Mouse (Mus musculus) CD4-positive helper T cell, adult 2 months (primary cell): Measurements from ENCODE around the gene Olfr1198.

Source experiments
- DNase-seq: peaks from one replicate; pipeline ENCODE4 v3.0.0-alpha.2; 2012; ENCODE audit warnings: low read depth, missing footprints, low spot score

Olfr1198 gene

DNA sequence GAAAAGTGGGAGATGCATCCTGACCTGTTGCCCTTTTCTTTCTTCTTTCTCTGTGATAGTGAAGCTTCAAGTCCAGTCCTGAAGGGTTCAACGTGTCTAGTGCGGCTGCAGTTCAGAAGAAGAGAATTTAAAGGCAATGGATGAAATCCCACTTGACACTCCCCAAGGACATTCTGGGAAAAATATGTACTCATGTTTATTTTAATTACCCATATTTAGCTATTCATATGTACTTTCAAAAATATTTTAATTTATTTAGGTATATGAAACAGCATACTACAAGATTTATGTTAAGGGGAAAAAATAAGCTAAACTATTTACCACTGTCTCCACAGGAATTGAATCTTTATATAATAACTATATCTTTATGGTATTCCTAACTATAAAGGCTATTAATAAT is at the start of gene Olfr1198:
Gene Olfr1198 (minus strand): TSS at position 101 of the 400 bp plus-strand sequence.
- DNase-seq: no peak

GRCm38 (mm10) chr2:88792736-88793135 is 41.6 kb upstream of the Olfr1198 start, which contains the start of gene Olfr1201:
Gene Olfr1201 (plus strand): TSS chr2:88793036.
- DNase-seq: no peak

GRCm38 (mm10) chr2:88770388-88770787 is 19.2 kb upstream of the Olfr1198 start, which contains the start of gene Olfr1200:
Gene Olfr1200 (minus strand): TSS chr2:88770488.
- DNase-seq: no peak

DNA sequence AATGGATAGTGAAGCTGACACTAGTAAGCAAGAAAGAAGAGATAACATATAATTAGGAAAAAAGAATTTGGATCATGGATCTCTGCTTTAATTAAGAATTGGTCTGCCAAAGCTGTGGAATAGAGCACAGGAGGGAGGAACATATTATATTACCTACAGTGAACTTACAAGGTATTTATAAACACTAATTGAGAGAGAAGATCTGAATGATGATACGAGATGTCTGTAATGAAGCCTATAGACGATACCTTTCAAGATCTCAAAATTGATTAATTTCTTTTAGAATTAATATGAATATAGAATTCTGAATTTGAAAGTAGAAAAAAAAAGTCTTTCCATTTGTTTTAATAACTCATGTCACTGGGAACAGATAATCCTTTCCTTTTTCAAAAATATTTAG is 9.2 kb upstream of the Olfr1198 start, which contains the start of gene Olfr1199:
Gene Olfr1199 (minus strand): TSS at position 101 of the 400 bp plus-strand sequence.
- DNase-seq: no peak

GRCm38 (mm10) chr2:88743379-88743778 is 7.8 kb downstream of the Olfr1198 start:
- no peak for DNase-seq

GRCm38 (mm10) chr2:88732266-88732665 is 18.9 kb downstream of the Olfr1198 start, which contains the start of gene Olfr1197:
Gene Olfr1197 (minus strand): TSS chr2:88732366.
- DNase-seq: no peak

GRCm38 (mm10) chr2:88704497-88704896 is 46.7 kb downstream of the Olfr1198 start, which contains the start of gene Olfr1196:
Gene Olfr1196 (minus strand): TSS chr2:88704597.
- DNase-seq: no peak
